Mouse (Mus musculus) embryonic facial prominence, embryonic 11.5 days (tissue): ENCODE results near the gene Pglyrp2. TPM values are rescaled to one million over a fixed set of nuclear protein-coding genes. Genes with fewer than 3 reads are reported as not detected.

Experiments
- ATAC-seq: fragments of 200-750 bp; cut with Nextera tagmentation; replicated peaks from 2 replicates; pipeline ENCODE4 v1.8.0; 2017; ENCODE audit warnings: low read depth; ENCODE audit not compliant: insufficient number of reproducible peaks, low FRiP score, low TSS enrichment
- DNase-seq: peaks from one replicate; pipeline ENCODE4 v3.0.0-alpha.2; 2015; ENCODE audit warnings: low spot score
- H3K27ac ChIP-seq: fragments of 300-500 bp; sonication (generic); replicated peaks from 2 replicates; pipeline ENCODE4 v1.5.1; 2014; ENCODE audit warnings: mild to moderate bottlenecking, low read depth, low read length, control low read depth
- H3K27me3 ChIP-seq: fragments of 300-500 bp; sonication (generic); 2 replicates; pipeline ENCODE4 v1.6.1; 2014; ENCODE audit warnings: mild to moderate bottlenecking, low read length, moderate library complexity, mixed read lengths; ENCODE audit not compliant: control insufficient read depth, insufficient read depth
- H3K36me3 ChIP-seq: fragments of 300-500 bp; sonication (generic); replicated peaks from 2 replicates; pipeline ENCODE4 v1.6.1; 2014; ENCODE audit warnings: low read depth, mild to moderate bottlenecking, low read length, moderate library complexity, mixed read lengths; ENCODE audit not compliant: control insufficient read depth, insufficient read depth
- H3K4me1 ChIP-seq: fragments of 300-500 bp; sonication (generic); 2 replicates; pipeline ENCODE4 v1.6.1; 2014; ENCODE audit warnings: low read length, mixed read lengths; ENCODE audit not compliant: control insufficient read depth, insufficient read depth
- H3K4me2 ChIP-seq: fragments of 300-500 bp; sonication (generic); 2 replicates; pipeline ENCODE4 v1.6.1; 2014; ENCODE audit warnings: low read depth, mild to moderate bottlenecking, control low read depth, low read length, moderate library complexity
- H3K4me3 ChIP-seq: fragments of 300-500 bp; sonication (generic); 2 replicates; pipeline ENCODE4 v1.5.1; 2014; ENCODE audit warnings: low read depth, low read length, control low read depth
- H3K9ac ChIP-seq: fragments of 300-500 bp; sonication (generic); replicated peaks from 2 replicates; pipeline ENCODE4 v1.6.1; 2014; ENCODE audit warnings: mild to moderate bottlenecking, control low read depth, low read length
- H3K9me3 ChIP-seq: fragments of 300-500 bp; sonication (generic); replicated peaks from 2 replicates; pipeline ENCODE4 v1.6.1; 2016; ENCODE audit warnings: mild to moderate bottlenecking, low read length, inconsistent platforms, mixed read lengths; ENCODE audit not compliant: control insufficient read depth
- WGBS: fragments of 180-500 bp; shearing (Covaris S2); extraction: QIAGEN DNeasy Blood & Tissue Kit; methylation state at CpG from one replicate; pipeline ENCODE4 v1.1.7; 2014; 5-methylcytosine and 5-hydroxymethylcytosine counted together
- polyA plus RNA-seq: library from polyadenylated mRNA; unstranded; fragments of >200 nt; fragmentation: Nextera tagmentation; extraction: Ambion mirVana; gene quantifications from 2 replicates; pipeline ENCODE4 v1.2.1, GENCODE M21; 2014

Pglyrp2 gene
- polyA plus RNA-seq, 1 experiment from 2014 or later: not detected

DNA sequence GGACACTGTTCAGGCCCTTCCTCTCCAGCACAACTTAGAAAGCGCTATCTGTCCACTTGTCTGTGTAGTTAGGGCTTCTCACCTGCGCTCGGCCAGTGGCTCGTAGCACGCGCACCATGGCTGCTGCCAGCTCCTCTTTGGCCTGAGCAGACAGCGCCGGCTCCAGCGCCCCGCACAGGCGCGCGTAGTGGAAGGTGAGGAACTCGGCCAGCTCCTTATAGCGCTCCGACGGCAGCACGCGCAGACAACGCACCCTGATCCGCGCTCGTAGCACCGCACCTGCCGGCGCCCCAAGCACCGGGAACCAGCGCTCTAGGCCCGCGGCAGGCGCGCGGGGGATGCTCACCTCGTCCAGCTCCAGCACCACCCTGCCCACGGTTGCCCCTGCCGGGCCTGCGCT is 27.7 kb downstream of the Pglyrp2 start:
- Histone ChIP-seq H3K9ac (no peak overlapping the region), H3K27me3 (peaks cover 54% of the 10 kb centered on the region), H3K36me3 (no peaks in the 10 kb centered on the region), H3K4me1 (no peaks in the 10 kb centered on the region), H3K4me3 (peak overlapping the region; percentile 20), H3K9me3 (no peaks in the 10 kb centered on the region), H3K27ac (no peak overlapping the region), H3K4me2 (peak overlapping the region; percentile 38)
- WGBS: 4% methylated on average over 37 of the region's 37 CpGs
- no peak for ATAC-seq
- no peak for DNase-seq

DNA sequence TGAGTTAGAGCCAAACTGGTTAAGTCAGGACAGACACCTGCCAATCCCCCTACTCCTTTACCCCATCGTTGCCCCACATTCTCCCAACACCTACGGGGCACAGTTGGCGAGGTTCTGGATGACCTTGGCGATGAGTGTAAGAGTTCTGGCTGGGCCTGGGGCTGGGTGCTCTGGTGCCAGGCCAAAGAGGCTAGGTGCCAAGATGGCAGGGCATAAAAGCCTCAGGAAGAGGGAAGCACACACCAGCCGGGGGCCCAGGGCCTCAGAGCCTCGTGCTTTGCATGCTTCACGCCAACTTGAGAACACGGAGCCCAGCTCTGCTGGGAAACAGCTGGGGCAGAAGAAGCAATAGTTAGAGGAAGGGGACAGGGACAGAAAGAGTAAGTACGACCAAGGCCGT is 30.0 kb downstream of the Pglyrp2 start:
- H3K4me3 ChIP-seq: no peak overlapping the region
- ATAC-seq (no peak), DNase-seq (no peak)
- peaks cover 57% of the 10 kb centered on the region for H3K27me3 ChIP-seq
- H3K9me3 ChIP-seq: no peaks in the 10 kb centered on the region
- no peaks in the 10 kb centered on the region for H3K4me1 ChIP-seq
- 89% methylated on average over 10 of the region's 10 CpGs for WGBS
- H3K27ac ChIP-seq: no peak overlapping the region
- H3K36me3 ChIP-seq: no peaks in the 10 kb centered on the region
- H3K9ac ChIP-seq: no peak overlapping the region
- H3K4me2 ChIP-seq: no peak overlapping the region

DNA sequence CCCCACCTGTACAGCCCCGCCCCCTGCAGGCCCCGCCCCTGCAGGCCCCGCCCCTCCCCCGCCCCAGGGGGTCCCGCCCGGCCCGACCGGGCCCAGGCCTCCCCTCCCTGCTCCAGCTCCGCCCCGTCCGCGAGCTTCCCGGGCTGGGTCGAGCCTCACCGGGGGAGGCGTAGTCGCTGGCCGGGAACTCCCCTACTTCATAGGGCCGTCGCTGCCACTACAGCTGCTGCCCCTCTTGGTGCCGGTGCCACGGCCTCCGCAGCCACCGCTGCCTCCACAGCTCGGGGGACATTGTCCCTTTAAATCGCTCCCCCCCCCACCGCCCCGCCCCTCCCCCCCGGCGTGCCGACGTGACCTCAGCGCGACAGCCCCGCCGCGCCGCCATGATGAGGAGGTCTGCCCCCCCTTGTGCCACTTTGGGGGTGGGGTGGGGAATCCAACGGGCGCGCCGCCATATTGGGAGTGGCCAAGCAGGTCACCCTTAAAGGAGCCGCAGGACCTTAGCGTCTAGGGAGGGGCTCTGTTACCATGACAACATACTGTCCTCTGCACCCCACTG is 34.8 kb downstream of the Pglyrp2 start, which contains the start of gene Wiz:
Gene Wiz (minus strand): TSS at position 339 of the 559 bp plus-strand sequence.
- Histone ChIP-seq H3K4me2 (peak within 1 kb of the TSS; percentile 97), H3K9me3 (no peaks in the 10 kb centered on the region), H3K27ac (peak within 1 kb of the TSS; percentile 59), H3K27me3 (peaks cover 26% of the 10 kb centered on the region), H3K9ac (peak within 1 kb of the TSS; percentile 79), H3K4me1 (no peaks in the 10 kb centered on the region), H3K4me3 (peak within 1 kb of the TSS; percentile 73), H3K36me3 (no peaks in the 10 kb centered on the region)
- DNase-seq (peak; percentile 94), ATAC-seq (peak; percentile 82)
- WGBS: 1% methylated on average over 20 of the region's 44 CpGs

DNA sequence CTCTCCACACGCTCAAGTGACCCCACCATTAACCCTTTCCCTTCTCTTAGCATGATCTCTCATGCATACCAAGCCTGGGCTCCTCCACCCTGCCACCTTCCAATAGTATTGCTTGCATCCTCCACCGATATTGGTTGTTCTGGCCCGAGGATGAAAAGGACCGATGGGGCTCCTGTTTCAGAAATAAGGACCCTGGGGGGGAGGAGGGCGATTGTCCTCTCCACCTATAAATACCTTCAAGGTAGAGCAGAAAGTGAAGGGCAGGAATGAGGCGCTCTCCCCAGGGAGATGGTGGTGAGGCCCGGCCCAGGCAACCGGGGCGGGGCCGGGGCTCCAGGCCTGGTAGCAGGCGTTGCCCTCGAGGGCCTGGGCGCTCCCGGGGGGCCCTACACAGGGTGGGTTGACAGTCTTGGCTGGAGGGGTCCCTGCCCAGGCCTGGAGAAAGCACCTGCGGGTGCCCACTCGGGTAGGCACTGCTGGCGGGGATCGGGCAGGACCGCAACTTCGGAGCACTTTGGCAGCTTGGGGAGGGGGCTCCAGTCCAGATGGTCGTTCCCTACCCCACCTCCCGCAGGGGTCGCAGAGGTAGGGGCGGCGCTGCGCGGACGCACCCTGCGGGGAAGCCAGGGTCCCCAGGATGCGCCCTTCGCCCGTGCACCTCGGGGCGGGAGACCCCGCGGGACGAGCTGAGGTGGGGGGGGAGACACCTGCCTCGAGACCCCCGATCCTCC is 35.4 kb downstream of the Pglyrp2 start:
- H3K27ac ChIP-seq: no peak overlapping the region; the same call in 1 of the 2 replicates
- DNase-seq: no peak
- peak overlapping the region; percentile 73 for H3K4me3 ChIP-seq
- H3K36me3 ChIP-seq: no peaks in the 10 kb centered on the region
- H3K27me3 ChIP-seq: peaks cover 20% of the 10 kb centered on the region
- no peaks in the 10 kb centered on the region for H3K4me1 ChIP-seq
- peak overlapping the region; percentile 79 for H3K9ac ChIP-seq
- H3K9me3 ChIP-seq: no peaks in the 10 kb centered on the region
- WGBS: under 1% methylated on average over 38 of the region's 39 CpGs
- peak overlapping the region; percentile 97 for H3K4me2 ChIP-seq
- ATAC-seq: peak; percentile 53

DNA sequence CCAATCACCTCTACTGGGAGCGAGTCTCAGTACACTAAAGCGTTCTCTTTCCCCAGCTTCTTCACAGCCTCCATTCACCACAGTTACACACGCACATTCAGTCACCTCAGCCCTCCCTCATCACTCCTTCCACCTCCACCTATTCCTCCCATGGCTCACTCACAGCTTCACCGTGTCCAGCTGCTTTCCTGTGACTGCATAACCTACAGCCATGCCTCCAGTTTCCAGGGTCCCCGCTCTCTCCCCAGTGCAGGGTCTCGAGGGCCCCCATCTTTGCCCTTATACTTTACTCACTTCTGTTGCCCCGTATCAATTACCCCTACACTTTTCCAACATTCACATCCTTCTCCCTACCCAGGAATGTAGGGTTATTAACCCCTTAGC is 36.0 kb downstream of the Pglyrp2 start:
- Histone ChIP-seq H3K9me3 (no peaks in the 10 kb centered on the region), H3K27me3 (peaks cover 15% of the 10 kb centered on the region), H3K4me2 (peak overlapping the region; percentile 97), H3K4me1 (no peaks in the 10 kb centered on the region), H3K4me3 (peak overlapping the region; percentile 73), H3K9ac (no peak overlapping the region), H3K27ac (no peak overlapping the region), H3K36me3 (no peaks in the 10 kb centered on the region)
- ATAC-seq: no peak
- 25% methylated on average over 7 of the region's 7 CpGs for WGBS
- DNase-seq: no peak

DNA sequence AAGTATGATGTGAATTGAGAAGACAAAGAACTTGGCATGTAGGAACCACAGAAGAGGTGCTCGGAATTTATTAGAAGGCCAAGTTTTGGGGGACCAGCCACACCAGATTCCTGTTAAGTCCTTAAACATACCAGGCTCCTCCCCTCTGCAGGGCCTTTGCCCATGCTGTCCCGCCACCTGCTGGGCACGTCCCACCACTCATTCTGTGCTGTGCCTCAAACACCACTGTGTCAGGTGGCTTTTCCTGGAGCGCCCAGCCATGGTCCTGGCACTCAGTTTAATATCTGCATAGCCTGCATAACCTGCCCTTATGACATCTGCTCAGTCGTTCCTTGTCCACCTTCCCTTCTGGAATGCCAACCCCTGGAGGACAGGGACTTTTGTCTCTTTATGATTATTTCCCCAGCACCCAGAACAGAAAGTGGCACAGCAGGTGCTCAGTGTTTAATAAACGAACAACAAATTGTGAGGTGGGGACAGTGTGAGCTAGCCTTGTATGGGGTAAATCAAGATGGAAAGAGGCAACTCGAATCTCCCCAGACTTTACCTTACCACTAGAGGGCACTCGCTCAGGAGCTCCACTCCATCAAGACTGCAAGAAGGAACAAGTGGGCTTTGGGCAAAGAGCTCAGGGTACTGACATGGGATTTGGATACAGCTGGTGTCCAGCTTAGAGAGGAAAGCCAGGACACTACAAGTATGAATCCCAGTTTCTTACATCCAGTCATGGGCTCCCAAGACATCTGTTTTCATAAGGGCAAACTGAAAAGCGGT is 37.1 kb downstream of the Pglyrp2 start:
- 73% methylated on average over 9 of the region's 9 CpGs for WGBS
- H3K36me3 ChIP-seq: no peaks in the 10 kb centered on the region
- no peak overlapping the region for H3K4me3 ChIP-seq
- H3K9ac ChIP-seq: no peak overlapping the region
- H3K27ac ChIP-seq: no peak overlapping the region
- no peak overlapping the region for H3K4me2 ChIP-seq
- no peaks in the 10 kb centered on the region for H3K9me3 ChIP-seq
- DNase-seq (peak; percentile 58), ATAC-seq (no peak)
- no peaks in the 10 kb centered on the region for H3K4me1 ChIP-seq
- peaks cover 8% of the 10 kb centered on the region for H3K27me3 ChIP-seq

DNA sequence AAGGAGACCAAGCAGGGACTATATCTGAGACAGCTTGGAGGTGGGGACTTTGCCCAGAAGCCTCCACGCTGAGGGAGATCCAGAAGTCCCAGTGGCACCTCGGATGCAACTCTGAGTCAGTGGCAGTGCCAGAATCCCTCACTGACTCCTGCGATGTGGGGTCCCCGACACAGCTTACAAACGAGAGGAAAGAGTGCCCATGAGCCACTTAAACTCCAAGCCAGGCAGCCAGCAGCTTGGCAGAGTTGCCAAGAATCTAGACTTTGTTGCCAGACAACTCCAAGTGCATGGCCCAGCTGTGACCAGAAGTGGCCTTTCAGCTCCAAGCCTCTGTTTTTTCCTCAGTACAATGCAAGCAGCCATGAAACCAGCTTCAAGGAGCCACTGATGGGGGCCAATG is 40.3 kb downstream of the Pglyrp2 start:
- H3K4me3 ChIP-seq: no peak overlapping the region
- H3K4me2 ChIP-seq: no peak overlapping the region
- H3K27me3 ChIP-seq: no peaks in the 10 kb centered on the region
- no peaks in the 10 kb centered on the region for H3K36me3 ChIP-seq
- H3K9me3 ChIP-seq: no peaks in the 10 kb centered on the region
- H3K27ac ChIP-seq: no peak overlapping the region
- no peak overlapping the region for H3K9ac ChIP-seq
- DNase-seq (no peak), ATAC-seq (no peak)
- 89% methylated on average over 5 of the region's 5 CpGs for WGBS
- no peaks in the 10 kb centered on the region for H3K4me1 ChIP-seq

DNA sequence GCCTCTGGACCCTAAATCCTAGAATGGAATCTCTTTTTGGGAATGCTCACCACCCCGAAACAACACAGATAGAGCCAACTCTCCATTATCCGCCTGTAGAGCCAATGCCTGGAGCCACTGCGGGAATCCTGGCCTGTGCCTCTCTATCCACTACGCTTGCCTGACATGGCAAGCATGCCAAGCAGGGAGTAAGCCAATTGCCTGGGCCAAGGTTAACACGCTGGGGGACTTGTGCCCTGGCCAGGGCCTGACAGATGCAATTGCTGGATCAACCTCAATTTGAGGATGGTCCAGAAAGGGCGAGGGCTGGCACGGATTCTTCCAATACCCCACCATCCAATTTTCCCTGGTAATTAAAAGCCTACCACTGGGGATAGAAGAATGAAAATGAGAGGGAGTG is 41.4 kb downstream of the Pglyrp2 start:
- no peaks in the 10 kb centered on the region for H3K4me1 ChIP-seq
- no peak overlapping the region for H3K4me3 ChIP-seq
- H3K9ac ChIP-seq: no peak overlapping the region
- WGBS: 92% methylated on average over 7 of the region's 7 CpGs
- H3K9me3 ChIP-seq: no peaks in the 10 kb centered on the region
- ATAC-seq: no peak
- H3K27ac ChIP-seq: no peak overlapping the region
- H3K27me3 ChIP-seq: no peaks in the 10 kb centered on the region
- H3K4me2 ChIP-seq: no peak overlapping the region
- no peak for DNase-seq
- no peaks in the 10 kb centered on the region for H3K36me3 ChIP-seq
